Mouse (Mus musculus): ENCODE results near the gene Olfr678. TPM values are rescaled to one million over a fixed set of nuclear protein-coding genes. Genes with fewer than 3 reads are reported as not detected.
"Not testable (repeated sequence)": the region's sequence is repeated elsewhere in the genome, so short reads cannot be mapped to it uniquely, and the experiment has no call there.

Gene Olfr678
- total RNA-seq (2021), result not detected
- long read RNA-seq, experiment 1, result 0 reads
- long read RNA-seq, experiment 2, result 0 reads

DNA sequence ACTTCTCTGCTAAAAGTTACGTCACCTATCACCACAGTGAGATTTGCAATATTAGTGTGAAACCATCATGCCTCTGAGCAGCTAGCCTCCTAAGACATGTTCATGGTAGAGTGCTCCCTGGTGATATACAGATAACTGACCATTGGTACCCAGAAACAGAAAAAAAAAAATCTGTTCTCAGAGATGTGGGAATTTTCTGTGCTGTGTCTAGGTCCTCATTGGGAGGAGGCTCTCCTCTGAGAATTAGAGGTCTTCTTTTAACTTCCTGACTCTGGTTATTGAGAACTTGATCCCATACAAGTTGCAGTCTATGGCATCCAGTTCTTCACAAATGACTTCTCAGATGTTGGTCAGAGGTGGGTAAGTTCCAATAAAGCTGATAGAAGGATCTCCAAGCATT, at the start of gene Olfr678:
Olfr678 (plus strand) TSS at position 301 of the 400 bp plus-strand sequence.
- intact Hi-C loops (cut with DNase I), result no loop called here
- DNase-seq, result no peak

DNA sequence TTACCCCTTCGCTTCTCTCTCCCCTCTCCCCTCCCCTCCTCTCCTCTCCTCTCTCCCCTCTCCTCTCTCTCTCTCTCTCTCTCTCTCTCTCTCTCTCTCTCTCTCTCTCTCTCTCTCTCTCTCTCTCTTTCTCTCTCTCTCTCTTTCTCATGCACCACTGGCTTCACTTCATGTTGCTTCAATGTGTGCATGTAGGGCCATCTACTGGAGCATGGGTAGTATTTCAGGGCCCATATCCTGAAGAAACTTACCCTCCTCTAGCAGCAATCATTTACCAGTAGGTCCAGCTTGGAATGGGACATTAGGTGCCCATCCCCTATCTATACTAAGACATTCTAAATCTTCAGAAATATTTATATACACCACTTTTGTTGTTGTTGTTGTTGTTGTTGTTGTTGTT, 41.7 kb upstream of the Olfr678 start:
- intact Hi-C loops (cut with DNase I), result no loop called here
- no peak for DNase-seq

DNA sequence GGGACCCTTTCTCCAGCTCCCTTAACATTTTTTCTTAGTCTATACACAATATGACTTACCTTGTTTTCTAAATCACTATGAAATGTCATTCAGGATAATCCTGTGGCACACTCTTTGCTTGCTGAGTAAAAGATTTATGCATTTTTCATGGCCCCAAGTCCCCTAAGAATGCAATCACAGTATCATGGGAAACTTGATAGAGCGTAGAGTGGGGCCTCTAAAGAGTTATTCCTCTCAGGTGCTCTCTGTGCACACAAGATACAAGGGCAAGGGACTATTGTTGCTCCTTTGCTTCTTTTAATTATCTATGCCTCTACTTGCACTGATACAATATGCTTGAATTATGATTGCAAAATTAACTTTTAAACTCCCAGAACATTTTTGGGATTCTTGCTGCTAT, 35.9 kb upstream of the Olfr678 start, which contains the start of gene Olfr675:
Olfr675 (minus strand) TSS at position 101 of the 400 bp plus-strand sequence.
- no peak for DNase-seq
- intact Hi-C loops (cut with DNase I), result no loop called here

DNA sequence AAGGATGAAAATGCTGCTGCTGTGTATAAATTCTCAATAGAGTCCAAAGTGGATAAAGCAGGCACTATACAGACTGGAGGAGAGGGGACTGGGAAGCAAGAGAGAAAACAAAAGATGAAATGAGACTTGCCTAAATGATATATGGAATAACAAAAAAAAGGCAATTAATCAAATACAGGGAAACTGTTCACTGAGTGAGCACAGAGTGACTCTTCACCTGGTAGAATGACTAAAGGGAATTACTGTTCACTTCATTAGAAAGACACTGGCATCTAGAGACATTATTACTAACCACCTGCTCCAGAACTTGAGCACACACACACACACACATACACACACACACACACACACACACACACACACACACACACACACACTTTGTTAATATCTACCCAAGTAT, 31.9 kb upstream of the Olfr678 start, which contains the start of gene Olfr676:
Olfr676 (plus strand) TSS at position 301 of the 400 bp plus-strand sequence.
- DNase-seq, result no peak
- intact Hi-C loops (cut with DNase I), result no loop called here

DNA sequence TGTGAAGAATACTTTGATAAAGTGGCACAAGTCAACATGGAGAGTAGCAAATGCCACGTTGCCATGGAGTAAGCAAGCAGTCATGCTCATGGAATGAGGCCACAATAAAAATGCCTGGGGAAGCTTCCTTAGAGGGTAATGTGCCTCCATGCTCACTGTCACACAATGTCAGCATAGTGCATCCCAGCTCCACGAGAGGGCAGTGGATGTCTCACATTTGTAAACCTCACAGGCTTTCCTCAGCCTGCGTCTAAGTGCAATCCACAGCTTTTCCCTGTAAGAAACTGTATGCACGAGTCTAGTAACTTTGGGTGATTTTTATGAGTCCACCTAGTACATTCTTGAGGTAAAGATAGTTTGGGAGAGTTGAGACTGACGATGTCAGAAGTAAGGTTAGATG, 30.4 kb upstream of the Olfr678 start:
- intact Hi-C loops (cut with DNase I), result not testable (repeated sequence)

DNA sequence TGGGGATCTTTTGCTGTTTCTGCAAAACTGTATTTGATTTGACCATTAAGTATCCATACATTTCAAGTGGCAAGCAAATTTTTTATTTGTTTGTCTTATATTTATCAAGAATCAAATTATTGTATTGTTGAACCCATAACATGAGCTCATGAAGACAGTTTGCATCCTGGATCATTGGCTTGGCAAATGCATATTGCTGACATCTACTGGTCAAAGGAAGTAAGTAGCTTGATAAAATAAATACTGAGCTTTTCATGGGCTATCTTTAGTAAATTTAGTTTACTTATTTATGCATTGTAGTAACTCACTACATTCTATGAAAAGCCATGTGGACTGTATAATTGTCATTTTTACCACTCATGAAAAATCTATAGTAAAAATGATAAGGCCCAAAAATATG, 5.3 kb upstream of the Olfr678 start:
- no peak for DNase-seq
- intact Hi-C loops (cut with DNase I), result no loop called here

More for the DNA sequence above, 30.4 kb upstream of the Olfr678 start:
- not testable (repeated sequence) for DNase-seq

DNA sequence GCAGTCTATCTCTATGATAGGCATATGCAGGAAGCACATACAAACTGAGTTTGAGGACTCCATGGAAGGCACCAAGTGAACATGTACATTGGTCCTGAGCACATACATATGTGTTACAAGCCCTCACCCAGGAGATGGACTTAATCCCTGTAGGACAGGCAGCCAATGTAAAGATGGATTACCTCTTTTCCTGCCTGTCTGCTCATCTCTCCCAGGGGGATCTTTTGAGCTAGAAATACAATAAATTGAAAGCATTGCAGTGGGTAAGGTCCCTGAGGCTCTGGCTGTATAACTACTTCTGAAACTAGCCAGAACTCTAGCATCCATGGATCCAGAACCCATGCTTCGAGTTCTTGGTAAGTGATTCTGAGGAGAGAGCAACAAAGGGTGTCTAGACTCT, 16.6 kb downstream of the Olfr678 start, which contains the start of gene Olfr679:
Olfr679 (plus strand) TSS at position 301 of the 400 bp plus-strand sequence.
- intact Hi-C loops (cut with DNase I), result no loop called here
- no peak for DNase-seq

DNA sequence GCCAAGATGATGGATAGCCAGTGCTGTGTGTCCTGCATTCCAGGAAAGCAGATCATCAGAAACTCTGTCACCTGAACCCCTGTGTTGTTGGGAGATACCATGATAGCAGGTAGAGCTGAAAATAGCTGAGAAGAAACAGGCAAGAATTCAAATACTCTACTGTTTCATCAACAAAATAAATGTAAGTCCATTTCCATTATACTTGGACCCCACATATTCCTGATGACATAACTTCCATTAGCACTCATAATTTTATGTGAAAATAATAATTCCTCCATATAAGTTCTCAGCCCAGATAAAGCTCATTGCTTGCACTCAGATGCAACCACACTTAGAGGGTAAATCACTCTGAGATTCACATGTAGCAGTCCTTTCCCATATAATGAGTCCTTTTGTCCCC, 28.4 kb downstream of the Olfr678 start, which contains the start of gene Olfr680-ps1:
Olfr680-ps1 (minus strand) TSS at position 101 of the 400 bp plus-strand sequence.
- DNase-seq; intact Hi-C loops (cut with DNase I): not testable (repeated sequence)

DNA sequence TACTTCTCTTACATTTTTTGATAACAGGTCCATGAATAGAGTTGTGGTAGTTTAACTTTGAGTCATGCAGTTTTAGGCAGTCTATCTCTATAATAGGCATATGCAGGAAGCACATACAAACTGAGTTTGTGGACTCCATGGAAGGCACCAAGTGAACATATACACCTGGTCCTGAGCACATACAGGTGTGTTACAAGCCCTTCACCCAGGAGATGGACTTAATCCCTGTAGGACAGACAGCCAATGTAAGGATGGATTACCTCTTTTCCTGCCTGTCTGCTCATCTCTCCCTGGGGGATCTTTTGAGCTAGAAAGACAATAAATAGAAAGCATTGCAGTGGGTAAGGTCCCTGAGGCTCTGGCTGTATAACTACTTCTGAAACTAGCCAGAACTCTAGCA, 52.3 kb downstream of the Olfr678 start, which contains the start of gene Olfr681:
Olfr681 (plus strand) TSS at position 301 of the 400 bp plus-strand sequence.
- intact Hi-C loops (cut with DNase I), result no loop called here

More for the DNA sequence above, 52.3 kb downstream of the Olfr678 start, which contains the start of gene Olfr681:
- DNase-seq, result no peak

Other genes starting within 250 kb of the Olfr678 start
- not detected for gene Usp17lb, start 221.9 kb upstream of the Olfr678 start, total RNA-seq (2021)
- gene Usp17la, start 207.5 kb upstream of the Olfr678 start, total RNA-seq (2021), result not detected
- gene Olfr665, start 186.4 kb upstream of the Olfr678 start, total RNA-seq (2021), result not detected
- not detected for gene Olfr666, start 168.5 kb upstream of the Olfr678 start, total RNA-seq (2021)
- not detected for gene Olfr667, start 143.0 kb upstream of the Olfr678 start, total RNA-seq (2021)
- not detected for gene Olfr668, start 136.4 kb upstream of the Olfr678 start, total RNA-seq (2021)
- not detected for gene Olfr669, start 130.2 kb upstream of the Olfr678 start, total RNA-seq (2021)
- not detected for gene Olfr670, start 101.9 kb upstream of the Olfr678 start, total RNA-seq (2021)
- gene Olfr671, start 85.3 kb upstream of the Olfr678 start, total RNA-seq (2021), result not detected
- gene Olfr672, start 62.4 kb upstream of the Olfr678 start, total RNA-seq (2021), result not detected
- gene Olfr675, start 36.0 kb upstream of the Olfr678 start, total RNA-seq (2021), result not detected
- gene Olfr676, start 31.8 kb upstream of the Olfr678 start, total RNA-seq (2021), result not detected
- gene Olfr677, start 13.1 kb upstream of the Olfr678 start, total RNA-seq (2021), result not detected
- gene Olfr679, start 16.7 kb downstream of the Olfr678 start, total RNA-seq (2021), result not detected
- not detected for gene Olfr680-ps1, start 28.3 kb downstream of the Olfr678 start, total RNA-seq (2021)
- gene Olfr681, start 52.4 kb downstream of the Olfr678 start, total RNA-seq (2021), result not detected
- gene Olfr683, start 82.5 kb downstream of the Olfr678 start, total RNA-seq (2021), result not detected
- gene Olfr684, start 99.2 kb downstream of the Olfr678 start, total RNA-seq (2021), result not detected
- gene Olfr685, start 121.5 kb downstream of the Olfr678 start, total RNA-seq (2021), result not detected
- gene Olfr686, start 143.0 kb downstream of the Olfr678 start, total RNA-seq (2021), result not detected
- not detected for gene Olfr688, start 223.6 kb downstream of the Olfr678 start, total RNA-seq (2021)
- not detected for gene Olfr689, start 246.7 kb downstream of the Olfr678 start, total RNA-seq (2021)